Mouse (Mus musculus): ENCODE results near the gene Slc43a2. TPM values are rescaled to one million over a fixed set of nuclear protein-coding genes. Genes with fewer than 3 reads are reported as not detected.
A peak's percentile ranks its signal among the peaks of the same experiment; 100 is the strongest.
"Not testable (repeated sequence)": the region's sequence is repeated elsewhere in the genome, so short reads cannot be mapped to it uniquely, and the experiment has no call there.

Slc43a2 gene
- polyA plus RNA-seq, 1 experiment = 57.4 TPM

DNA sequence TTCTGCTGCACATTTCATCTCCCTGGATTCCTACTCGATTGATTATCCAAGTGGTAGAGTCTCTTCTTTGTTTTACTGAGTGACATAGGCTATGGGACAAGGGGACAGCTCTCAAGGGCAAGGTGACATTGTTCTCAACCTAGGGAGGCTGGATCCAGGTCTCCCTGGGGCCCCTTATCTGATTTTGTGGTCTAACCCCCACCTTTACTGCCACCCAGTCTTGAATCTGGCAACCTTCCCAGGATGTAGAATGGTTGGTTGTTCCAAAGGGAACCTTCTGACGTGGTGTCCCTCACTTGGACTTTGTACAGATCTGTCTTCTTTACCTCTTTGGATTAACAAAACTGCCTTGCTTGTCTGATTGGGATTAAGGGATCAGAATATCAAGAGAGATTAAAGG lies 63.9 kb downstream of the Slc43a2 start:
- WGBS = 42% methylated on average over 2 of the region's 2 CpGs
- DNase-seq = no peak
- no peak overlapping the region for H3K27ac ChIP-seq (ENCODE audit: insufficient read depth, low read length)

DNA sequence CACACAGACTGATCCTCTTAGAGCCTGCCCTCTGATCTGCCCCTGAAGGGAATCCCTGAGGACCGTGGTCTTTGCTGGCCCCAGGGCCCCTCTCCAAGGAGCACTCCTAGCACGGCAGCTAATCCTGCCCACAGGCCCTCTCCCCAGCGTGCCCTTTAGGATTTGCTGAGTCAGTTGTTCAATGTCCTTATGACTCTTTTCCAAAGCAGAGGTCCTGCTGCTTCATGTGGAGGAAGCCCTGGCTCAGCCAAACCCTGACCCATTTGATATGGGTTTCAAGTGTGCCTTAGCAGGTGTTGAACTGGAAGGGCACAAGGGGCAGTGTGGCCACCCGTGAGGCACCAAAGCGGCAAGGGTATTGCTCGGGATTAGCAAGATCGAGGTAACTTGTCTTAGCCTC lies 64.3 kb downstream of the Slc43a2 start:
- 32% methylated on average over 7 of the region's 7 CpGs for WGBS
- TF ChIP-seq POLR2A (IDR thresholded peaks at IDR 0.05; ENCODE audit: borderline replicate concordance, insufficient read depth, low read length) (no peak), CTCF (IDR thresholded peaks at IDR 0.05; ENCODE audit: borderline replicate concordance, insufficient read depth, low read depth, low read length) (no peak)
- Histone ChIP-seq H3K27me3 (ENCODE audit: control insufficient read depth, insufficient read depth, low read length) (no peaks in the 10 kb centered on the region), H3K27ac (ENCODE audit: insufficient read depth, low read length) (0 out of 2 replicates have a peak overlapping the region, but pooled peaks have one; percentile 11), H3K4me3 (replicated peaks; ENCODE audit: insufficient read depth, low read depth, low read length) (no peak overlapping the region), H3K4me1 (ENCODE audit: control insufficient read depth, insufficient read depth, low read length) (peaks cover 16% of the 10 kb centered on the region)
- peak; percentile 38 to 44 for DNase-seq

More for the DNA sequence above, 63.9 kb downstream of the Slc43a2 start:
- TF ChIP-seq CTCF (IDR thresholded peaks at IDR 0.05; ENCODE audit: borderline replicate concordance, insufficient read depth, low read depth, low read length) (no peak), POLR2A (IDR thresholded peaks at IDR 0.05; ENCODE audit: borderline replicate concordance, insufficient read depth, low read length) (no peak)
- H3K27me3 ChIP-seq (ENCODE audit: control insufficient read depth, insufficient read depth, low read length) = no peaks in the 10 kb centered on the region
- H3K4me3 ChIP-seq (replicated peaks; ENCODE audit: insufficient read depth, low read depth, low read length) = no peak overlapping the region
- peaks cover 16% of the 10 kb centered on the region for H3K4me1 ChIP-seq (ENCODE audit: control insufficient read depth, insufficient read depth, low read length)

DNA sequence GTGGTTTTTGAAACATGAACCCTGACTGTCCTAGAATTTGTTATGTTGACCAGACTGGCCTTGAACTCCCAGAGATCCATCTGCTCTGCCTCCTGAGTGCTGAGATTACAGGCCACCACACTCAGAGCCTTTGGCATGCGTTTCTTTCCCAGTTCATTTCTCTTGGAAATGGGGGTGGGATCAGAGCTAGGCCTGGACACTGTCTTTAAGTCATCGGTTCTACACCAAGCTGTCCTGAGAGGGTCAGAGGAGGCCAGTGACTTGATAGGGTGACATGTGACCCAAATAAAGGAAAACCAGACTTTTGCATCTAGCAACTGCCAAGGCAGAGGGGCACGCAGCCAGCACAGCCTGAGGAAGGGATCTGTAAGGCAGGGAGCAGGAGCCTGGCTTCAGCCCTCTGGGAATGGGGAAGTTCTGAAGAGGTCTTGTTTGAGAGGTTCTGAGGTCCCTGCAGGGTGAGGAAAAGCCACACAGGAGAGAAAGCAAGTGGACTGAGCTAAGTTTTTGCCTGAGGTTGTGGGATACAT lies 65.3 kb downstream of the Slc43a2 start:
- no peak for TF ChIP-seq POLR2A (IDR thresholded peaks at IDR 0.05; ENCODE audit: borderline replicate concordance, insufficient read depth, low read length)
- no peak for TF ChIP-seq CTCF (IDR thresholded peaks at IDR 0.05; ENCODE audit: borderline replicate concordance, insufficient read depth, low read depth, low read length)
- peak; percentile 60 to 63 for DNase-seq
- Histone ChIP-seq H3K27me3 (ENCODE audit: control insufficient read depth, insufficient read depth, low read length) (no peaks in the 10 kb centered on the region), H3K4me1 (ENCODE audit: control insufficient read depth, insufficient read depth, low read length) (peaks cover 14% of the 10 kb centered on the region), H3K4me3 (replicated peaks; ENCODE audit: insufficient read depth, low read depth, low read length) (no peak overlapping the region), H3K27ac (ENCODE audit: insufficient read depth, low read length) (no peak overlapping the region; the same call in 1 of the 2 replicates)
- 24% methylated on average over 3 of the region's 3 CpGs for WGBS

DNA sequence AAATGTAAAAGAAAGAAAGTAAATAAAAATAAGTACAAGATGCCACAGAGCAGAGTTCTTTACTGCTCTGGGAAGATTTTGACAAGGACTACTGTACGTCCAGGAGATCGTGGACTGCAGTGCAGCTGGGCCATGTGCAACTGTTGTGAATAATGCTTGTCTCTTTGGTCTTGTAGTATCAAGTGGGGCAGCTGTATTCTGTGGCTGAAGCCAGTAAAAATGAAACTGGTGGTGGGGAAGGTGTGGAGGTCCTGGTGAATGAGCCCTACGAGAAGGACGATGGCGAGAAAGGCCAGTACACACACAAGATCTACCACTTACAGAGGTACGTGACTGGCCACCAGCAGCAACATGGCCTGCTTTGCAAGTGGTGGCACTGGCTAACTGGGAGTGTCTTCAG lies 66.5 kb downstream of the Slc43a2 start:
- 89% methylated on average over 6 of the region's 6 CpGs for WGBS
- TF ChIP-seq CTCF (IDR thresholded peaks at IDR 0.05; ENCODE audit: borderline replicate concordance, insufficient read depth, low read depth, low read length) = no peak
- no peak for TF ChIP-seq POLR2A (IDR thresholded peaks at IDR 0.05; ENCODE audit: borderline replicate concordance, insufficient read depth, low read length)
- no peaks in the 10 kb centered on the region for H3K27me3 ChIP-seq (ENCODE audit: control insufficient read depth, insufficient read depth, low read length)

DNA sequence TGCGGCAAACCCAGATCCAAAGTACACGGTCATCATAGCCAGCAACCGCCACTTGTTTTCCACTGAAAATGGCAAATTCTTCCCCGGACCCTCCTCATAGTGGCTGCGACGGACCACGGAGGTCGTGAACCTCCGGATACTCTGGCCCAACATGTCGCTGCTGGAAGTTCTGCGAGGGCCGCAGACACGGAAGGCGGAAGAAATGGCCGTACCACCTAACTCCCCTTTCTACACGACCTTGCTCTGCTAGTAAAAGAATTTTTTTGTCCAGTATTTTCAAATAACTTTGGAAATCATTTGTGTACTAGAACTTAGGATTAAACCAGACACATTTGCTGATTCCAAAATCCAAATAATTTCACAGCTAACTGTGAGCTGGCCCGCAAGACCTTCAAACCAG lies 68.3 kb downstream of the Slc43a2 start:
- H3K4me1 ChIP-seq (ENCODE audit: control insufficient read depth, insufficient read depth, low read length) = peaks cover 14% of the 10 kb centered on the region
- H3K4me3 ChIP-seq (replicated peaks; ENCODE audit: insufficient read depth, low read depth, low read length); DNase-seq; H3K27ac ChIP-seq (ENCODE audit: insufficient read depth, low read length); H3K27me3 ChIP-seq (ENCODE audit: control insufficient read depth, insufficient read depth, low read length): not testable (repeated sequence)
- whole genome bisulfite sequencing = 94% methylated on average over 17 of the region's 17 CpGs

More for the DNA sequence above, 66.5 kb downstream of the Slc43a2 start:
- no peak for DNase-seq
- Histone ChIP-seq H3K4me3 (replicated peaks; ENCODE audit: insufficient read depth, low read depth, low read length) (no peak overlapping the region), H3K4me1 (ENCODE audit: control insufficient read depth, insufficient read depth, low read length) (peaks cover 14% of the 10 kb centered on the region), H3K27ac (ENCODE audit: insufficient read depth, low read length) (no peak overlapping the region)

DNA sequence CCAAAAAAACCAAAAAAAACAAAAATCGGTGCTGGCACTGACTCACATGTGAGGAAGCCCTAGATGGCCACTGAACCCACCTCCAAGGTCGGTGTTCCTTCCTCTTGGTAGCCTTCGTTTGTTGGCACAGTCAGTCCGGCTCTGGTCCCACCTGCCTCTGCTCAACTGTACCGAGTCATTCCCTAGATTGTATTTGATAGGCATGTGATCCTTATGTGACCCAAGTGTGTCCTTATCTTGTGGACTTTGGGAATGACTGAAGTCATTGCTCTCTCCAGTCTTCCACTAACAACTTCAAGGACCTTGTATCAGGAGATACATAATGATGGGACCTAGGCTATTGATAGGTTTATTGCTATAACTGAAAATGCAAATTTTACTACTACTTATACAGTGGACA lies 73.3 kb downstream of the Slc43a2 start:
- WGBS = 87% methylated on average over 5 of the region's 5 CpGs
- DNase-seq = no peak
- TF ChIP-seq POLR2A (IDR thresholded peaks at IDR 0.05; ENCODE audit: borderline replicate concordance, insufficient read depth, low read length) = no peak
- TF ChIP-seq CTCF (IDR thresholded peaks at IDR 0.05; ENCODE audit: borderline replicate concordance, insufficient read depth, low read depth, low read length) = no peak
- H3K27ac ChIP-seq (ENCODE audit: insufficient read depth, low read length) = no peak overlapping the region
- no peaks in the 10 kb centered on the region for H3K4me1 ChIP-seq (ENCODE audit: control insufficient read depth, insufficient read depth, low read length)
- no peaks in the 10 kb centered on the region for H3K27me3 ChIP-seq (ENCODE audit: control insufficient read depth, insufficient read depth, low read length)
- no peak overlapping the region for H3K4me3 ChIP-seq (replicated peaks; ENCODE audit: insufficient read depth, low read depth, low read length)

DNA sequence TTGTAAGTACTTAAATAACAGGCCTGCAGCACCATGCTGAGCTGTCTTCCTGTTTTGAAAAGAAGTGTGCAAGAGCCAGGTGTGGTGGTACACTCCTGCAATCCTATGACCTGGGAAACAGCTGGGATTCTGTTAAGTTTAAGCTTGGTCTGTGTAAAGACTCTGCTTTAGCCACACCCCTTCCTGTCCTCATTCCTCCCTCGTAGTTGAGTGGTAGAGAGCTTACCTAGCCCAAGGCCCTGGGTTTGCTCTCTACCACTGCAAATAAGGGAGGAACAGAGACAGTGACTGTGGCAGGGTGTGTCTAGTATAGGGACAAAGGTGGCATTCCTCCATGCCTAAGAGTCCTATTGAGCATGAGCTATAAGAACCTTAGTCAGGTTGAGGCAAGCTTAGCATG lies 73.8 kb downstream of the Slc43a2 start:
- WGBS = 67% methylated on average over 1 of the region's 1 CpGs
- no peak overlapping the region for H3K27ac ChIP-seq (ENCODE audit: insufficient read depth, low read length)
- TF ChIP-seq CTCF (IDR thresholded peaks at IDR 0.05; ENCODE audit: borderline replicate concordance, insufficient read depth, low read depth, low read length) = no peak
- no peak for TF ChIP-seq POLR2A (IDR thresholded peaks at IDR 0.05; ENCODE audit: borderline replicate concordance, insufficient read depth, low read length)
- H3K27me3 ChIP-seq (ENCODE audit: control insufficient read depth, insufficient read depth, low read length) = no peaks in the 10 kb centered on the region
- no peak for DNase-seq
- H3K4me3 ChIP-seq (replicated peaks; ENCODE audit: insufficient read depth, low read depth, low read length) = no peak overlapping the region
- H3K4me1 ChIP-seq (ENCODE audit: control insufficient read depth, insufficient read depth, low read length) = no peaks in the 10 kb centered on the region

DNA sequence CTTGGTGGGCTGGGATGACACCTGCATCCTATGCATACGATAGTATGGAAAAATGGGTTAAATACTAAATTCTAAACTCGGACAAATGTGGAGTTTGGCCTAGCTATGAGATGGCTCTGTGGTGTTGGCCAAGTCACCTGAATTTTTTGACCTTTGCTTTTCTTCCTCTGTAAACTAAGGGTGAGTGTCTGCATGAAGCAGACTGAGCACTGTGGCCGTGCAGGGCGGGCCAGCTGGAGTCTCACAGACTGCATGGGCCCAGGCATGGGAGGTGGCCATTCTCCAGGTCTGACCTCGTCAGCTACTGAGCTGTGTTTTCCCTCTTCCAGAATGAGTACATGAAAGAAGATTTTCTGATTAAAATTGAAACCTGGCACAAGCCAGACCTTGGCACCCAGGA lies 77.3 kb downstream of the Slc43a2 start:
- 72% methylated on average over 5 of the region's 5 CpGs for WGBS
- Histone ChIP-seq H3K27ac (ENCODE audit: insufficient read depth, low read length) (no peak overlapping the region), H3K27me3 (ENCODE audit: control insufficient read depth, insufficient read depth, low read length) (no peaks in the 10 kb centered on the region), H3K4me1 (ENCODE audit: control insufficient read depth, insufficient read depth, low read length) (no peaks in the 10 kb centered on the region), H3K4me3 (replicated peaks; ENCODE audit: insufficient read depth, low read depth, low read length) (no peak overlapping the region)
- no peak for DNase-seq
- no peak for TF ChIP-seq POLR2A (IDR thresholded peaks at IDR 0.05; ENCODE audit: borderline replicate concordance, insufficient read depth, low read length)
- TF ChIP-seq CTCF (IDR thresholded peaks at IDR 0.05; ENCODE audit: borderline replicate concordance, insufficient read depth, low read depth, low read length) = no peak
